Mouse (Mus musculus): ENCODE measurements around the gene Naif1. TPM values are rescaled to one million over a fixed set of nuclear protein-coding genes. Genes with fewer than 3 reads are reported as not detected.
A peak's percentile ranks its signal among the peaks of the same experiment; 100 is the strongest.

Naif1 gene
- polyA plus RNA-seq, 1 experiment: 19.9 TPM

GRCm38 (mm10) chr2:32420647-32421046 is 29.6 kb upstream of the Naif1 start:
- TF ChIP-seq POLR2A (IDR thresholded peaks at IDR 0.05; ENCODE audit: control insufficient read depth, low read depth, low read length): no peak
- TF ChIP-seq CTCF (IDR thresholded peaks at IDR 0.05; ENCODE audit: control insufficient read depth, insufficient read depth, insufficient replicate concordance, low read depth, low read length): no peak
- no peaks in the 10 kb centered on the region for H3K36me3 ChIP-seq (ENCODE audit: control insufficient read depth, insufficient read depth, low read length)
- H3K4me3 ChIP-seq (ENCODE audit: control insufficient read depth, low read depth, low read length): no peak overlapping the region
- H3K27me3 ChIP-seq (ENCODE audit: control insufficient read depth, insufficient read depth, low read length): no peaks in the 10 kb centered on the region
- H3K27ac ChIP-seq (ENCODE audit: control insufficient read depth, insufficient read depth, low read depth, low read length): no peak overlapping the region
- peaks cover 3% of the 10 kb centered on the region; the same call in 1 of the 2 replicates for H3K4me1 ChIP-seq (ENCODE audit: control insufficient read depth, insufficient read depth, low read length)

GRCm38 (mm10) chr2:32421851-32422251 is 28.4 kb upstream of the Naif1 start:
- Histone ChIP-seq H3K27ac (ENCODE audit: control insufficient read depth, insufficient read depth, low read depth, low read length) (no peak overlapping the region), H3K4me3 (ENCODE audit: control insufficient read depth, low read depth, low read length) (no peak overlapping the region), H3K4me1 (ENCODE audit: control insufficient read depth, insufficient read depth, low read length) (peaks cover 3% of the 10 kb centered on the region; the same call in 1 of the 2 replicates), H3K36me3 (ENCODE audit: control insufficient read depth, insufficient read depth, low read length) (no peaks in the 10 kb centered on the region), H3K27me3 (ENCODE audit: control insufficient read depth, insufficient read depth, low read length) (no peaks in the 10 kb centered on the region)
- TF ChIP-seq POLR2A (IDR thresholded peaks at IDR 0.05; ENCODE audit: control insufficient read depth, low read depth, low read length) (no peak), CTCF (IDR thresholded peaks at IDR 0.05; ENCODE audit: control insufficient read depth, insufficient read depth, insufficient replicate concordance, low read depth, low read length) (no peak)

GRCm38 (mm10) chr2:32423481-32424331 is 26.6 kb upstream of the Naif1 start:
- Histone ChIP-seq H3K4me1 (ENCODE audit: control insufficient read depth, insufficient read depth, low read length) (peaks cover 3% of the 10 kb centered on the region; the same call in 1 of the 2 replicates), H3K27ac (ENCODE audit: control insufficient read depth, insufficient read depth, low read depth, low read length) (peak overlapping the region; percentile 9; the same call in 1 of the 2 replicates)

GRCm38 (mm10) chr2:32424796-32425195 is 25.5 kb upstream of the Naif1 start:
- Histone ChIP-seq H3K4me1 (ENCODE audit: control insufficient read depth, insufficient read depth, low read length) (peaks cover 3% of the 10 kb centered on the region; the same call in 1 of the 2 replicates), H3K36me3 (ENCODE audit: control insufficient read depth, insufficient read depth, low read length) (no peaks in the 10 kb centered on the region), H3K27me3 (ENCODE audit: control insufficient read depth, insufficient read depth, low read length) (no peaks in the 10 kb centered on the region), H3K4me3 (ENCODE audit: control insufficient read depth, low read depth, low read length) (no peak overlapping the region), H3K27ac (ENCODE audit: control insufficient read depth, insufficient read depth, low read depth, low read length) (no peak overlapping the region)
- TF ChIP-seq CTCF (IDR thresholded peaks at IDR 0.05; ENCODE audit: control insufficient read depth, insufficient read depth, insufficient replicate concordance, low read depth, low read length) (no peak), POLR2A (IDR thresholded peaks at IDR 0.05; ENCODE audit: control insufficient read depth, low read depth, low read length) (no peak)

More at GRCm38 (mm10) chr2:32423481-32424331, 26.6 kb upstream of the Naif1 start:
- H3K36me3 ChIP-seq (ENCODE audit: control insufficient read depth, insufficient read depth, low read length): no peaks in the 10 kb centered on the region
- H3K27me3 ChIP-seq (ENCODE audit: control insufficient read depth, insufficient read depth, low read length): no peaks in the 10 kb centered on the region
- no peak for TF ChIP-seq POLR2A (IDR thresholded peaks at IDR 0.05; ENCODE audit: control insufficient read depth, low read depth, low read length)
- TF ChIP-seq CTCF (IDR thresholded peaks at IDR 0.05; ENCODE audit: control insufficient read depth, insufficient read depth, insufficient replicate concordance, low read depth, low read length): no peak
- no peak overlapping the region for H3K4me3 ChIP-seq (ENCODE audit: control insufficient read depth, low read depth, low read length)

- Histone ChIP-seq H3K36me3 (ENCODE audit: control insufficient read depth, insufficient read depth, low read length) (no peaks in the 10 kb centered on the region), H3K4me3 (ENCODE audit: control insufficient read depth, low read depth, low read length) (no peak overlapping the region), H3K4me1 (ENCODE audit: control insufficient read depth, insufficient read depth, low read length) (no peaks in the 10 kb centered on the region), H3K27me3 (ENCODE audit: control insufficient read depth, insufficient read depth, low read length) (no peaks in the 10 kb centered on the region), H3K27ac (ENCODE audit: control insufficient read depth, insufficient read depth, low read depth, low read length) (no peak overlapping the region)
- TF ChIP-seq POLR2A (IDR thresholded peaks at IDR 0.05; ENCODE audit: control insufficient read depth, low read depth, low read length) (no peak), CTCF (IDR thresholded peaks at IDR 0.05; ENCODE audit: control insufficient read depth, insufficient read depth, insufficient replicate concordance, low read depth, low read length) (no peak)
Measured at GRCm38 (mm10) chr2:32425568-32425967, 24.7 kb upstream of the Naif1 start.

GRCm38 (mm10) chr2:32426141-32426540 is 24.1 kb upstream of the Naif1 start:
- no peak overlapping the region for H3K4me3 ChIP-seq (ENCODE audit: control insufficient read depth, low read depth, low read length)
- no peak overlapping the region for H3K27ac ChIP-seq (ENCODE audit: control insufficient read depth, insufficient read depth, low read depth, low read length)
- no peaks in the 10 kb centered on the region for H3K27me3 ChIP-seq (ENCODE audit: control insufficient read depth, insufficient read depth, low read length)
- no peaks in the 10 kb centered on the region for H3K4me1 ChIP-seq (ENCODE audit: control insufficient read depth, insufficient read depth, low read length)
- no peak for TF ChIP-seq POLR2A (IDR thresholded peaks at IDR 0.05; ENCODE audit: control insufficient read depth, low read depth, low read length)
- TF ChIP-seq CTCF (IDR thresholded peaks at IDR 0.05; ENCODE audit: control insufficient read depth, insufficient read depth, insufficient replicate concordance, low read depth, low read length): no peak
- no peaks in the 10 kb centered on the region for H3K36me3 ChIP-seq (ENCODE audit: control insufficient read depth, insufficient read depth, low read length)

GRCm38 (mm10) chr2:32427720-32428119 is 22.5 kb upstream of the Naif1 start:
- Histone ChIP-seq H3K27ac (ENCODE audit: control insufficient read depth, insufficient read depth, low read depth, low read length) (no peak overlapping the region), H3K4me1 (ENCODE audit: control insufficient read depth, insufficient read depth, low read length) (no peaks in the 10 kb centered on the region), H3K27me3 (ENCODE audit: control insufficient read depth, insufficient read depth, low read length) (no peaks in the 10 kb centered on the region), H3K36me3 (ENCODE audit: control insufficient read depth, insufficient read depth, low read length) (no peaks in the 10 kb centered on the region), H3K4me3 (ENCODE audit: control insufficient read depth, low read depth, low read length) (no peak overlapping the region)
- no peak for TF ChIP-seq CTCF (IDR thresholded peaks at IDR 0.05; ENCODE audit: control insufficient read depth, insufficient read depth, insufficient replicate concordance, low read depth, low read length)
- no peak for TF ChIP-seq POLR2A (IDR thresholded peaks at IDR 0.05; ENCODE audit: control insufficient read depth, low read depth, low read length)

All from testis, adult 2 months (tissue).